Mouse (Mus musculus) ES-Bruce4 (cell line): ENCODE measurements at regions not wholly inside any gene's neighbourhood (a gene's known extent, or its start where the extent isn't known, plus 50 kb on each side); places are given as distances from the start of the nearest gene placed in this dataset.

Experiments
- CTCF ChIP-seq: IDR thresholded peaks from one replicate; pipeline ENCODE4 v1.8.1; 2011; ENCODE audit warnings: low read depth, low read length
- POLR2A ChIP-seq: IDR thresholded peaks from one replicate; pipeline ENCODE4 v1.8.1; 2011; ENCODE audit warnings: low read length; ENCODE audit not compliant: insufficient read depth

- TF ChIP-seq POLR2A (no peak), CTCF (no peak)
Observed at GRCm38 (mm10) chr4:31648631-31649368, 315.1 kb upstream of the Map3k7 start.
